Mouse (Mus musculus) spleen, adult 2 months (tissue): ENCODE data around the gene Mrps15.

Experiments used
- CTCF ChIP-seq: fragments of 200-500 bp; IDR thresholded peaks from 2 replicates; pipeline ENCODE4 v1.5.1; 2011; ENCODE audit warnings: mild to moderate bottlenecking, inconsistent platforms; ENCODE audit not compliant: insufficient read depth, insufficient read length, insufficient replicate concordance; ENCODE audit errors: extremely low read depth
- POLR2A ChIP-seq: fragments of 200-500 bp; IDR thresholded peaks from 2 replicates; pipeline ENCODE4 v1.6.1; 2011; ENCODE audit warnings: low read depth, low read length, inconsistent platforms

DNA sequence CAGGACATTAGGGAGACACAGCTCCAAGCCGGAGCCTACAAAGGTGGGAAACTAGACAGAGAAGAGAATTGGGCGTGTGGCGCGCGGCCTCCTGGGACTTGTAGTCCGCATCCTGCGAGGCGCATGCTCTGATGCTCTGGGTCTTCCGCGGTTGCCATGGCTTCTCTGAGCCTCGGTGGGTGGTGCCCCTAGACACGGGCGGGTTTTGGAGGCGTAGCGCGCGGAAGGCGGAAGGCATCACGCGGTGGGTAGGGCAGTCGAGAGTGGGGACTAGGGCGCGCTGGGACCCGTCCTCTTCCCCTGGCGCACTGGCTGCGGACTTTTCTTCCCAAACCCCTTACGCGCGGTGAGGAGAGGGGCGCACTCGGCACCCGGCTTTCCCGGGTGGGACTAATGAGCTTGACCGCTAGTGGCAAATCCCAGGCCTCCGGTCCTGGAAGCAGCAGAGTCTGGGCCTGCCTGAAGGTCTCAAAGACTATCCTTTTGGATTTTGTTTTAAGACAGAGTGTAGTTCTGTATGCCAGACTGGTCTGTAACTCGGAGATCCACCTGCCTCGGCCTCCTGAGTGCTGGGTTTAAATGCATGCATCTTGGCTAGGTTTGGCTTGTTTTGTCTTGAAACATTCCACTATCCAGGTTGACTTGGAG, 49.9 kb downstream of the Mrps15 start, which contains the start of gene Lsm10:
- TF ChIP-seq POLR2A, result peak; percentile 84
- TF ChIP-seq CTCF, result no peak
